Mouse (Mus musculus) G1E (cell line): Measurements from ENCODE around the gene Gm15217.

ENCODE experiments used
- CTCF ChIP-seq: IDR thresholded peaks from 2 replicates; pipeline ENCODE4 v1.5.1; 2012; ENCODE audit warnings: low read depth, low read length, inconsistent platforms, mixed read lengths
- GATA1 ChIP-seq: IDR thresholded peaks from 2 replicates; pipeline ENCODE4 v1.6.1; 2012; ENCODE audit warnings: borderline replicate concordance, low read length, inconsistent platforms, mixed read lengths
- POLR2AphosphoS5 ChIP-seq: IDR thresholded peaks from 2 replicates; pipeline ENCODE4 v1.6.1; 2012; ENCODE audit warnings: low read depth, low read length, inconsistent platforms; ENCODE audit not compliant: insufficient replicate concordance
- TAL1 ChIP-seq: conservative IDR thresholded peaks from 2 replicates; pipeline ENCODE4 v1.6.1; 2012; ENCODE audit warnings: low read depth, low read length, inconsistent platforms, mixed read lengths

DNA sequence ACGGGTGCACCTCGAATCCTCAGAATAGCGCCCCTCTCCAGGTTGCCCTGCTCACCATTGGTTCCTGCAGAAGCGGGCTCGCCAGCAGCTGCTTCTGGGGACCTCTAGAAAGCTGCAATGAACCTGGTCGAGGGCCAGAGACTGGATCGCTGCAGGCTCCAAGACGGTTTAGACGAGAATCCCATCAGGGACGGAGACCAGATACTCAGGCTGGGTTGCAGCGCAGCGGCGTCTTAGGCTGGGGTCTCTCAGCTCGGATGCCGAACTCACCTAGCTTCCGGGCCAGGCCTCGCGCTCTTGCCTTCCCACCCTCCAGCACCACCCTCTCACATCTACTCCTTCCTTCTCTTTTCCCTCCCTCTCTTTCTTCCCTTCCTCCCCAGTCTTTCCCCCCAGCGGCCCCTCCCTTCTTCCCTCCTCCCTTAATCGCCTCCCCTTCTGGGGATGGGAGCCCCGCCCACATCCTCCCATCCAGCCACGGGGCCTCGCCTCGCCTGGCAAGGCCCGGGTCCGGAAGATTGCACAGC is 11.1 kb downstream of the Gm15217 start, which contains the start of gene Bmp4:
- TF ChIP-seq GATA1 (no peak), CTCF (no peak), POLR2AphosphoS5 (no peak), TAL1 (no peak)
